In the genomic region with DNA sequence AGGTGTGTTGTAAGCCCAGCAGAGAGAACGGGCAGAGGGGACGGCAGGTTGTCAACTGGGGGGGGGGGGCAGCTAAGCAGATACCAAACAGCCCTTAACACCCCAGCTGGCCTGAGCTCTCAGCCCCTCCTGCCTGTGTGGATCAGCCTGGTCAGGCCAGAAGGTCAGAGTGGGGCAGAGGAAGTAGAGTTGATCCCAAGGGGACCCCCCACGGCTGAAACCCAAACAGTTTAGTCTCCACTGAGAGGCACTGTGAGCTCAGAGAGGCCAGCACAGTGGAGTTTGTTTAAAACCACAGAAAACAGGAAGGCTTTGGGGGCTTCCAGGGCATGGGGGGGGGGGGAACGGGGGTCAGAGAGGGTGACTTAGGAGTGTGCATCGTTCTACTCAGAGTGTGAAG, we compare ENCODE assay signal across 18 mouse cellular contexts. TPM values are rescaled to one million over a fixed set of nuclear protein-coding genes. Genes with fewer than 3 reads are reported as not detected.
A peak's percentile ranks its signal among the peaks of the same experiment; 100 is the strongest.
DNase-seq lines count a peak whose midpoint lies in the region; ATAC-seq and TF ChIP-seq lines count a peak whose summit lies in the region.
"Had no signal": no experiment of that assay in that cellular context is flagged by ENCODE, and none has a peak within 500 bp of the region (broad histone marks: within the 10 kb centered on the region; RNA-seq: fewer than 3 reads in every experiment).

No protein-coding gene starts in this region.

- TF ChIP-seq CTCF in kidney, postnatal 0 days (IDR thresholded peaks at IDR 0.05; ENCODE audit: low read depth), result no peak
- TF ChIP-seq CTCF in lung, postnatal 0 days (IDR thresholded peaks at IDR 0.05), result no peak

- H3K9me3 ChIP-seq in heart, embryonic 10.5 days, result no peaks in the 10 kb centered on the region
- H3K9me3 ChIP-seq in kidney, postnatal 0 days (replicated peaks; ENCODE audit: low read length), result no peaks in the 10 kb centered on the region
- H3K9me3 ChIP-seq in lung, postnatal 0 days (ENCODE audit: low read length), result no peaks in the 10 kb centered on the region
- H3K9me3 ChIP-seq: embryonic facial prominence, embryonic 15.5 days; neural tube, embryonic 12.5 days had no signal

- 52% methylated on average over 5 of the region's 5 CpGs for WGBS in heart, embryonic 10.5 days
- 45% methylated on average over 5 of the region's 5 CpGs for WGBS in kidney, postnatal 0 days
- WGBS in lung, postnatal 0 days, result 32% methylated on average over 4 of the region's 5 CpGs

- peak overlapping the region; percentile 81; the same call in 1 of the 2 replicates for H3K27ac ChIP-seq in heart, embryonic 10.5 days
- H3K27ac ChIP-seq in kidney, postnatal 0 days, result peak overlapping the region; percentile 87; the same call in 1 of the 2 replicates
- peak overlapping the region; percentile 94 for H3K27ac ChIP-seq in lung, postnatal 0 days (ENCODE audit: low read length)
- H3K27ac ChIP-seq: embryonic facial prominence, embryonic 15.5 days; forebrain, embryonic 12.5 days; liver, embryonic 14.5 days; neural tube, embryonic 12.5 days had no signal

- no peak for ATAC-seq in kidney, postnatal 0 days (replicated peaks; ENCODE audit: low FRiP score, low read depth)
- no peak for ATAC-seq in lung, postnatal 0 days
- ATAC-seq: midbrain, embryonic 16.5 days had no signal

- intact Hi-C loops in heart, postnatal 36 days (cut with DNase I), result no loop called here

- no peak overlapping the region for H3K4me2 ChIP-seq in kidney, postnatal 0 days (ENCODE audit: low read length)
- H3K4me2 ChIP-seq in lung, postnatal 0 days (replicated peaks; ENCODE audit: low read depth, low read length), result no peak overlapping the region
- H3K4me2 ChIP-seq in myocyte (ENCODE audit: low read depth), result peak overlapping the region; percentile 63
- H3K4me2 ChIP-seq: embryonic facial prominence, embryonic 15.5 days; forebrain, embryonic 12.5 days; midbrain, embryonic 11.5 days; neural tube, embryonic 12.5 days had no signal

- TF ChIP-seq EP300 in lung, postnatal 0 days (IDR thresholded peaks at IDR 0.05), result no peak

- peaks cover 24% of the 10 kb centered on the region for H3K79me2 ChIP-seq in myocyte (ENCODE audit: control insufficient read depth, insufficient read depth)

- no peaks in the 10 kb centered on the region for H3K27me3 ChIP-seq in heart, embryonic 10.5 days (ENCODE audit: insufficient read depth, poor library complexity, severe bottlenecking)
- H3K27me3 ChIP-seq in kidney, postnatal 0 days (ENCODE audit: insufficient read depth, low read length), result no peaks in the 10 kb centered on the region
- no peaks in the 10 kb centered on the region for H3K27me3 ChIP-seq in lung, postnatal 0 days (replicated peaks; ENCODE audit: insufficient read depth, low read length)
- H3K27me3 ChIP-seq in myocyte (ENCODE audit: control insufficient read depth, insufficient read depth, insufficient read length), result no peaks in the 10 kb centered on the region
- H3K27me3 ChIP-seq: embryonic facial prominence, embryonic 15.5 days; forebrain, embryonic 12.5 days; neural tube, embryonic 12.5 days; Patski had no signal

- H3K4me3 ChIP-seq in heart, embryonic 10.5 days, result no peak overlapping the region
- H3K4me3 ChIP-seq in kidney, postnatal 0 days (replicated peaks; ENCODE audit: low read depth, low read length), result no peak overlapping the region
- no peak overlapping the region for H3K4me3 ChIP-seq in lung, postnatal 0 days (ENCODE audit: low read depth, low read length)
- no peak overlapping the region for H3K4me3 ChIP-seq in myocyte
- H3K4me3 ChIP-seq: embryonic facial prominence, embryonic 15.5 days; forebrain, embryonic 12.5 days; neural tube, embryonic 12.5 days had no signal

- peaks cover 79% of the 10 kb centered on the region for H3K4me1 ChIP-seq in heart, embryonic 10.5 days
- peaks cover 52% of the 10 kb centered on the region for H3K4me1 ChIP-seq in kidney, postnatal 0 days (replicated peaks; ENCODE audit: insufficient read depth, low read length)
- H3K4me1 ChIP-seq in lung, postnatal 0 days (ENCODE audit: insufficient read depth, low read depth, low read length), result peaks cover 73% of the 10 kb centered on the region

- DNase-seq in heart, embryonic 10.5 days (ENCODE audit: low spot score), result no peak
- no peak for DNase-seq in heart, postnatal 36 days
- DNase-seq in kidney, postnatal 0 days (ENCODE audit: low spot score), result no peak
- no peak for DNase-seq in kidney, postnatal 14 days
- no peak for DNase-seq in lung, postnatal 0 days (ENCODE audit: low spot score)
- DNase-seq in lung, adult 18-20 months, result no peak
- DNase-seq in right cerebral cortex, postnatal 4 days, result no peak
- DNase-seq: liver; thymus, adult 18-20 months; thymus, postnatal 25 days had no signal

- peaks cover 28% of the 10 kb centered on the region for H3K36me3 ChIP-seq in heart, embryonic 10.5 days
- no peaks in the 10 kb centered on the region for H3K36me3 ChIP-seq in kidney, postnatal 0 days (ENCODE audit: insufficient read depth, low read length)
- H3K36me3 ChIP-seq in lung, postnatal 0 days (ENCODE audit: insufficient read depth, low read length), result peaks cover 5% of the 10 kb centered on the region; the same call in 1 of the 2 replicates
- peaks cover 3% of the 10 kb centered on the region for H3K36me3 ChIP-seq in myocyte (ENCODE audit: control insufficient read depth, insufficient read depth)
- H3K36me3 ChIP-seq: embryonic facial prominence, embryonic 15.5 days; forebrain, embryonic 12.5 days; neural tube, embryonic 12.5 days had no signal

- TF ChIP-seq POLR2A in myocyte (IDR thresholded peaks at IDR 0.05; ENCODE audit: insufficient read length, low read depth), result no peak

- no peak overlapping the region for H3ac ChIP-seq in myocyte (ENCODE audit: control insufficient read depth, insufficient read length)

- no peak overlapping the region for H3K9ac ChIP-seq in kidney, postnatal 0 days (ENCODE audit: low read depth, low read length)
- H3K9ac ChIP-seq in lung, postnatal 0 days (replicated peaks; ENCODE audit: low read depth), result no peak overlapping the region
- H3K9ac ChIP-seq: embryonic facial prominence, embryonic 15.5 days; forebrain, embryonic 12.5 days; liver, embryonic 14.5 days; neural tube, embryonic 12.5 days had no signal

TF ChIP-seq in myocyte, 11 proteins besides CTCF, POLR2A, EP300 and RAD21:
- TF ChIP-seq USF1 (IDR thresholded peaks at IDR 0.05; ENCODE audit: low read depth) (no peak), REST (IDR thresholded peaks at IDR 0.05; ENCODE audit: insufficient read depth, insufficient read length) (no peak), TCF3 (IDR thresholded peaks at IDR 0.05; ENCODE audit: insufficient read length, low read depth) (no peak), MYOG (IDR thresholded peaks at IDR 0.05; ENCODE audit: control insufficient read depth in 1 of 3, insufficient read depth in 1 of 3, insufficient read length in 2 of 3, low read depth in 2 of 3) (no peak), E2F4 (IDR thresholded peaks at IDR 0.05; ENCODE audit: insufficient read depth) (no peak), SRF (IDR thresholded peaks at IDR 0.05; ENCODE audit: control insufficient read depth, insufficient read length, low read depth) (no peak), TCF12 (IDR thresholded peaks at IDR 0.05; ENCODE audit: insufficient read depth, poor library complexity, severe bottlenecking) (no peak), POLR2AphosphoS2 (IDR thresholded peaks at IDR 0.05; ENCODE audit: insufficient read length, low read depth) (no peak), MYOD1 (IDR thresholded peaks at IDR 0.05; ENCODE audit: control insufficient read depth in 1 of 3, insufficient read length in 2 of 3, low read depth in 2 of 3) (no peak), CEBPB (IDR thresholded peaks at IDR 0.05; ENCODE audit: insufficient read depth, poor library complexity, severe bottlenecking) (no peak), MAX (IDR thresholded peaks at IDR 0.05; ENCODE audit: low read depth) (no peak)

RNA-seq across cellular contexts. Expression of gene Lama5, which starts 8.7 kb away (rescaled TPM):
- 23.6 and 30.8 TPM in 2 replicates for polyA plus RNA-seq in heart, embryonic 10.5 days (2016; fragmentation: Nextera tagmentation; extraction: Ambion mirVana)
- 10 to 100 TPM; 70.7 to 76.3 TPM for total RNA-seq in heart, postnatal 36 days (2021)
- 48.6 and 62.4 TPM in 2 replicates for polyA plus RNA-seq in kidney, postnatal 0 days (2015; fragmentation: Nextera tagmentation; extraction: Ambion mirVana)
- polyA plus RNA-seq in lung, postnatal 0 days (2015; fragmentation: Nextera tagmentation; extraction: Ambion mirVana), result 83.7 and 85.3 TPM in 2 replicates
- 80.8 TPM for polyA plus RNA-seq in myocyte (2012; fragmentation: generic; extraction: Trizol)

RNA-seq across cellular contexts. Expression of gene Rps21, which starts 40.3 kb away (rescaled TPM):
- 332 and 360 TPM in 2 replicates for polyA plus RNA-seq in heart, embryonic 10.5 days (2016; fragmentation: Nextera tagmentation; extraction: Ambion mirVana)
- total RNA-seq in heart, postnatal 36 days (2021), result 100 to 1,000 TPM; 500 to 574 TPM
- polyA plus RNA-seq in kidney, postnatal 0 days (2015; fragmentation: Nextera tagmentation; extraction: Ambion mirVana), result 737 and 848 TPM in 2 replicates
- polyA plus RNA-seq in lung, postnatal 0 days (2015; fragmentation: Nextera tagmentation; extraction: Ambion mirVana), result 418 and 453 TPM in 2 replicates
- 3,913 TPM for polyA plus RNA-seq in myocyte (2012; fragmentation: generic; extraction: Trizol)

RNA-seq across cellular contexts. Expression of gene Adrm1, which starts 45.6 kb away (rescaled TPM):
- polyA plus RNA-seq in heart, embryonic 10.5 days (2016; fragmentation: Nextera tagmentation; extraction: Ambion mirVana), result 202 and 240 TPM in 2 replicates
- 10 to 100 TPM; 86.6 to 89.7 TPM for total RNA-seq in heart, postnatal 36 days (2021)
- polyA plus RNA-seq in kidney, postnatal 0 days (2015; fragmentation: Nextera tagmentation; extraction: Ambion mirVana), result 170 and 185 TPM in 2 replicates
- polyA plus RNA-seq in lung, postnatal 0 days (2015; fragmentation: Nextera tagmentation; extraction: Ambion mirVana), result 119 and 136 TPM in 2 replicates
- 188 TPM for polyA plus RNA-seq in myocyte (2012; fragmentation: generic; extraction: Trizol)

RNA-seq across cellular contexts. Expression of gene Cables2, which starts 56.4 kb away (rescaled TPM):
- polyA plus RNA-seq in heart, embryonic 10.5 days (2016; fragmentation: Nextera tagmentation; extraction: Ambion mirVana), result 12.4 and 13.1 TPM in 2 replicates
- 10 to 100 TPM; 11.2 to 13.5 TPM for total RNA-seq in heart, postnatal 36 days (2021)
- polyA plus RNA-seq in kidney, postnatal 0 days (2015; fragmentation: Nextera tagmentation; extraction: Ambion mirVana), result 12.0 and 13.1 TPM in 2 replicates
- 15.5 and 16.1 TPM in 2 replicates for polyA plus RNA-seq in lung, postnatal 0 days (2015; fragmentation: Nextera tagmentation; extraction: Ambion mirVana)
- polyA plus RNA-seq in myocyte (2012; fragmentation: generic; extraction: Trizol), result 6.8 TPM
